Mouse (Mus musculus): ENCODE measurements around the gene Ltbp1.

- TF ChIP-seq CTCF (IDR thresholded peaks at IDR 0.05; ENCODE audit: insufficient read depth, low read length), result no peak
- TF ChIP-seq POLR2A (IDR thresholded peaks at IDR 0.05; ENCODE audit: borderline replicate concordance, extremely low read depth, low read depth, low read length), result no peak
Measured at GRCm38 (mm10) chr17:75275302-75275701, 269.9 kb downstream of the Ltbp1 start.
